Mouse (Mus musculus) right cerebral cortex, adult 2 months (tissue): ENCODE measurements at regions not wholly inside any gene's neighbourhood (a gene's known extent, or its start where the extent isn't known, plus 50 kb on each side); places are given as distances from the start of the nearest gene placed in this dataset.
A peak's percentile ranks its signal among the peaks of the same experiment; 100 is the strongest.

Experiments used
- DNase-seq, 2 experiments: peaks; one replicate each; pipeline ENCODE4 v3.0.0; 2021 to 2022; ENCODE audit warnings: low spot score in 2 of 2

GRCm38 (mm10) chr1:189085245-189085644 is 77.6 kb upstream of the Kctd3 start:
- no peak for DNase-seq

- no peak for DNase-seq
Observed at GRCm38 (mm10) chr1:189081267-189081666, 73.6 kb upstream of the Kctd3 start.

- DNase-seq = peak in 1 of 2 experiments; percentile 41
Observed at GRCm38 (mm10) chr1:189080797-189081196, 73.2 kb upstream of the Kctd3 start.

GRCm38 (mm10) chr1:189079451-189080410 is 72.1 kb upstream of the Kctd3 start:
- no peak for DNase-seq

- DNase-seq = no peak
Observed at GRCm38 (mm10) chr1:189077861-189078260, 70.2 kb upstream of the Kctd3 start.

GRCm38 (mm10) chr1:189076276-189076675 is 68.6 kb upstream of the Kctd3 start:
- no peak for DNase-seq

- no peak for DNase-seq
Observed at GRCm38 (mm10) chr1:189075671-189076070, 68.0 kb upstream of the Kctd3 start.

GRCm38 (mm10) chr1:189072516-189072915 is 64.9 kb upstream of the Kctd3 start:
- DNase-seq = no peak

GRCm38 (mm10) chr1:189068204-189068603 is 60.6 kb upstream of the Kctd3 start:
- no peak for DNase-seq

- no peak for DNase-seq
Observed at GRCm38 (mm10) chr1:189067204-189067960, 59.7 kb upstream of the Kctd3 start.

- DNase-seq = no peak
Observed at GRCm38 (mm10) chr1:189066446-189067151, 59.0 kb upstream of the Kctd3 start.

GRCm38 (mm10) chr1:189065152-189065910 is 57.7 kb upstream of the Kctd3 start:
- no peak for DNase-seq

- no peak for DNase-seq
Observed at GRCm38 (mm10) chr1:189064629-189065028, 57.0 kb upstream of the Kctd3 start.

GRCm38 (mm10) chr1:189063699-189064098 is 56.1 kb upstream of the Kctd3 start:
- DNase-seq = no peak

- no peak for DNase-seq
Observed at GRCm38 (mm10) chr1:189063209-189063608, 55.6 kb upstream of the Kctd3 start.
